Mouse (Mus musculus) E14TG2a.4 (cell line): ENCODE results near the gene Vgll2.

ENCODE experiments used
- CTCF ChIP-seq: conservative IDR thresholded peaks from 2 replicates; pipeline ENCODE4 v1.5.1; 2014; ENCODE audit warnings: low read length
- NANOG ChIP-seq: IDR thresholded peaks from 2 replicates; pipeline ENCODE4 v1.6.1; 2014; ENCODE audit warnings: borderline replicate concordance, low read length, mixed read lengths

DNA sequence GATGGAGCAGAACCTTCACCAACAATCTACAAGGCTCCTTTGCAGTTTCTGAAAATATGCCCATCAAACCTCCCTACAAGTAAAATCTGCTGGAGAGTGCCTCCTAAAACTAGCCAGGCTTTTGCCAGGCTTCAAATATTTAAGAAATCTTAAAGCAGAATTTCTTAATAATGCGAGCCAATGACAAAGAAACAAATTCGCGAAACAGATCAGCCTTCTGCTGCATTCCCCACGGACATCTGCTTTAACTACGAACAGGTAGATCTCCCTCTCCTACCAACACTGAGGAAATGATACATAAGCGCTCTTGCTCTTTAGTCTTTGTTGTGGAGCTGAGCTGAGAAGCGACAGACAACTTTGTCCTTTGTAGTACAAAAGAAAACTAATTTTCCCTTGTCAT lies 3.5 kb downstream of the Vgll2 start:
- TF ChIP-seq CTCF (no peak), NANOG (no peak)
